Mouse (Mus musculus) cerebellum, postnatal 14 days (tissue): ENCODE measurements at regions not wholly inside any gene's neighbourhood (a gene's known extent, or its start where the extent isn't known, plus 50 kb on each side); places are given as distances from the start of the nearest gene placed in this dataset.

Experiments used
- DNase-seq, 2 experiments: peaks; one replicate each; pipeline ENCODE4 v3.0.0; 2021; ENCODE audit warnings: mixed read lengths in 2 of 2

GRCm38 (mm10) chr6:93623541-93623940 is 660.2 kb downstream of the Magi1 start:
- DNase-seq, result no peak

GRCm38 (mm10) chr6:93616926-93617325 is 666.8 kb downstream of the Magi1 start:
- DNase-seq, result no peak

GRCm38 (mm10) chr6:93600376-93600775 is 657.1 kb upstream of the Adamts9 start:
- no peak for DNase-seq

- no peak for DNase-seq
Measured at GRCm38 (mm10) chr6:93599371-93599770, 656.1 kb upstream of the Adamts9 start.

GRCm38 (mm10) chr6:93589935-93590334 is 646.6 kb upstream of the Adamts9 start:
- DNase-seq, result no peak

GRCm38 (mm10) chr6:93586871-93587270 is 643.6 kb upstream of the Adamts9 start:
- DNase-seq, result no peak

- no peak for DNase-seq
Measured at GRCm38 (mm10) chr6:93581141-93581540, 637.8 kb upstream of the Adamts9 start.

GRCm38 (mm10) chr6:93580716-93581115 is 637.4 kb upstream of the Adamts9 start:
- no peak for DNase-seq

GRCm38 (mm10) chr6:93575249-93575648 is 632.0 kb upstream of the Adamts9 start:
- no peak for DNase-seq

- peak; percentile 8 to 10 for DNase-seq
Measured at GRCm38 (mm10) chr6:93573679-93574635, 630.7 kb upstream of the Adamts9 start.

GRCm38 (mm10) chr6:93569866-93570265 is 626.6 kb upstream of the Adamts9 start:
- no peak for DNase-seq

GRCm38 (mm10) chr6:93569211-93569610 is 625.9 kb upstream of the Adamts9 start:
- no peak for DNase-seq

GRCm38 (mm10) chr6:93566661-93567060 is 623.4 kb upstream of the Adamts9 start:
- no peak for DNase-seq

- no peak for DNase-seq
Measured at GRCm38 (mm10) chr6:93548311-93548710, 605.0 kb upstream of the Adamts9 start.

GRCm38 (mm10) chr6:93544246-93544645 is 601.0 kb upstream of the Adamts9 start:
- no peak for DNase-seq

- DNase-seq, result peak in 1 of 2 experiments; percentile 10
Measured at GRCm38 (mm10) chr6:93543354-93544129, 600.2 kb upstream of the Adamts9 start.

GRCm38 (mm10) chr6:93539583-93539982 is 596.3 kb upstream of the Adamts9 start:
- DNase-seq, result no peak

- DNase-seq, result peak; percentile 14 to 31
Measured at GRCm38 (mm10) chr6:93539171-93539570, 595.9 kb upstream of the Adamts9 start.

- DNase-seq, result no peak
Measured at GRCm38 (mm10) chr6:93537971-93538370, 594.7 kb upstream of the Adamts9 start.

GRCm38 (mm10) chr6:93537126-93537525 is 593.8 kb upstream of the Adamts9 start:
- no peak for DNase-seq

GRCm38 (mm10) chr6:93513818-93514217 is 570.5 kb upstream of the Adamts9 start:
- DNase-seq, result no peak

GRCm38 (mm10) chr6:93509857-93510256 is 566.6 kb upstream of the Adamts9 start:
- DNase-seq, result no peak

GRCm38 (mm10) chr6:93497824-93498223 is 554.5 kb upstream of the Adamts9 start:
- DNase-seq, result no peak
